Mouse (Mus musculus) olfactory bulb, adult 2 months (tissue): ENCODE measurements around the gene Gnb1. TPM values are rescaled to one million over a fixed set of nuclear protein-coding genes. Genes with fewer than 3 reads are reported as not detected.
"Not testable (repeated sequence)": the region's sequence is repeated elsewhere in the genome, so short reads cannot be mapped to it uniquely, and the experiment has no call there.

Experiments
- H3K27ac ChIP-seq: fragments of 200-500 bp; 2 replicates; pipeline ENCODE4 v1.5.1; 2012; ENCODE audit warnings: low read depth, low read length; ENCODE audit not compliant: insufficient read depth
- H3K4me1 ChIP-seq: fragments of 200-500 bp; 2 replicates; pipeline ENCODE4 v1.6.1; 2012; ENCODE audit warnings: low read length; ENCODE audit not compliant: control insufficient read depth, insufficient read depth
- H3K4me3 ChIP-seq: fragments of 200-500 bp; 2 replicates; pipeline ENCODE4 v1.5.1; 2012; ENCODE audit warnings: mild to moderate bottlenecking, low read depth, low read length, moderate library complexity; ENCODE audit not compliant: insufficient read depth
- CTCF ChIP-seq: fragments of 200-500 bp; IDR thresholded peaks from 2 replicates; pipeline ENCODE4 v1.5.1; 2012; ENCODE audit warnings: low read depth, mild to moderate bottlenecking, low read length, moderate library complexity; ENCODE audit not compliant: insufficient read depth
- POLR2A ChIP-seq: fragments of 200-500 bp; IDR thresholded peaks from 2 replicates; pipeline ENCODE4 v1.6.1; 2012; ENCODE audit warnings: mild to moderate bottlenecking, low read depth, low read length, moderate library complexity; ENCODE audit not compliant: insufficient read depth
- WGBS: fragments of 180-500 bp; shearing (Covaris S2); methylation state at CpG from one replicate; pipeline ENCODE4 v1.1.7; 2018; 5-methylcytosine and 5-hydroxymethylcytosine counted together
- polyA plus RNA-seq: library from polyadenylated mRNA; stranded (reverse); fragments of >200 nt; gene quantifications from 2 replicates; pipeline ENCODE4 v1.2.4, GENCODE M21; 2012; ENCODE audit warnings: low replicate concordance; ENCODE audit not compliant: missing spikeins, insufficient read depth, insufficient read length

The Gnb1 gene
- polyA plus RNA-seq, 1 experiment: 260 TPM

DNA sequence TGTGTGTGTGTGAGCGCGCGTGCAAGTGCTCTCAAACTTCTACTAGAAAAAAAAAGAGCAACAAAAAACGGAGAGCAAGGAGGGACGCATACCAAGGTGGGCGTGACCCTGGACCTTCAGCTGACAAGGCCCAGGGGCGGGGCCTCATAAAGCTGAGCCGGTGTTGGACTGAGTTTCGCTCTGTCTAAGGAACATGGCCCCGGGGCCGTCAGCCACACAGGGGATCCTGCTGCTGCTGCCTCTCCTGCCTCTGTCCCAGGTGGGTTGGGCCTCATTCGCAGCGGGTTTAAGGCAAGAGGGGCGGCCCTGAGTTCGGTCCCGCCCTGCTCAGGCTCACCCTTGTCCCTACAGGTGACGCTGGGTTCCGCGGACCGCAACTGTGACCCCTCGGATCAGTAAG is 22.2 kb upstream of the Gnb1 start, which contains the start of gene Tmem52:
Tmem52 (plus strand) TSS at position 163 of the 400 bp plus-strand sequence.
- WGBS: 15% methylated on average over 21 of the region's 21 CpGs
- no peak within 1 kb of the TSS for H3K27ac ChIP-seq
- no peak within 1 kb of the TSS for H3K4me3 ChIP-seq

DNA sequence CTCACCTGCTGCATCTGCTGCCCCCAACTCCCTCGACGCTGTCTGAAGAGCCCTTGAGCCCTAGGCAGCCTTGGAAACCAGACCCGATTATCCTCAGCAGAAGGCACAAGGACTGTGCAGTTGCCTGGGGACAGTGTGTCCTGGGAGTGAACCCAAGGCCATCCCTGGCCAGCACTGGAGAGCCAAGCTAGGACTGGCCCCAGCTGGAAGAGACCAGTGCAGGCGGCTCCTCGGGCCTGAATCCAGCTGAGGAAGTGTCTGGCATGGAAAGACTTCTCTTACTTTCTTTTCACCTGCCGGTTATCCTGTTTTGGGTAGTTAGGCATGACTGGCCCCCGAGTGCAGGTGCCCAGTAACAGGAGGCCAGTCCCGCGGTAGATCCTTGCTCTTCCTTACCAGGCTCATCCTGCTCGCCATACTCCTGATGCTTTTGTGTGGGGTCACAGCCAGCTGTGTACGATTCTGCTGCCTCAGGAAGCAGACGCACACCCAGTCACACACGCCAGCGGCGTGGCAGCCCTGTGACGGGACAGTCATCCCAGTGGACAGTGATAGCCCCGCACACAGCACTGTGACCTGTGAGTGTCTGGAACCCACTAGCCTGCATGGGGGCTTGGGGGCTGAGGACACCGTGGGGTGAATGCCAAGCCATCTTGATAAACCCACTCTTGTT is 21.4 kb upstream of the Gnb1 start:
- 78% methylated on average over 18 of the region's 18 CpGs for WGBS
- Histone ChIP-seq H3K4me3 (no peak overlapping the region), H3K4me1 (peaks cover 8% of the 10 kb centered on the region), H3K27ac (no peak overlapping the region)
- TF ChIP-seq CTCF (no peak), POLR2A (no peak)

More for the DNA sequence above, 22.2 kb upstream of the Gnb1 start, which contains the start of gene Tmem52:
- H3K4me1 ChIP-seq: peaks cover 8% of the 10 kb centered on the region
- TF ChIP-seq CTCF (no peak), POLR2A (no peak)

DNA sequence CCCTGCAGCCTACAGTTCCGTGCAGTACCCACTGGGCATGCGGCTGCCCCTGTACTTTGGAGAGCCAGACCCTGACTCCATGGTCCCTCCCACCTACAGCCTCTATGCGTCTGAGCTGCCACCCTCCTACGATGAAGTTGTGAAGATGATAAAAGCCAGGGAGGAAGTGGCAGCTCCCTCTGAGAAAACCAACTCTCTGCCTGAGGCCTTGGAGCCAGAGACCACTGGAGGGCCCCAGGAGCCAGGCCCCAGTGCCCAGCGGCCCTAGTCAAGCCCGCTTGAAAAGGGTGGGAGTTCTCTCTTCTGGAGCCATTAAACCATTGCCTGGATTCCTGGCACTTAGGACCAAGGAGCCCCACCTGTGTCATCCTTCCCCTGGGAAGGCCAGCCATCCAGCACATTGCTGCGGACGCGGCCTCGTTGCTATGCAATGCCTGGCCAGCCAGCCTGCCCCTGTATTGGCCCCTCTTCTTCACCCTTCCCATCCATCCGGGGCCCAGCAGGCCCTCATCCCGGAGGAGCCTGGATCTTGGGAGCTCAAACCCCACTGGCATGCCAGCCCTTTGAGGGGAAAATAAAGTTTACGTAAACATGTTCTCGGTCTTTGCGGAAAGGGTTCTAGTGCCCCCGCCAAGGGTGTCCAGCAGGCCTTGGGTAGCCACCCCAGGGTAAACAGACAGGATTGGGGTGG is 20.8 kb upstream of the Gnb1 start:
- H3K27ac ChIP-seq: no peak overlapping the region
- peaks cover 8% of the 10 kb centered on the region for H3K4me1 ChIP-seq
- no peak overlapping the region for H3K4me3 ChIP-seq
- WGBS: 87% methylated on average over 16 of the region's 16 CpGs
- TF ChIP-seq POLR2A: no peak
- TF ChIP-seq CTCF: no peak

DNA sequence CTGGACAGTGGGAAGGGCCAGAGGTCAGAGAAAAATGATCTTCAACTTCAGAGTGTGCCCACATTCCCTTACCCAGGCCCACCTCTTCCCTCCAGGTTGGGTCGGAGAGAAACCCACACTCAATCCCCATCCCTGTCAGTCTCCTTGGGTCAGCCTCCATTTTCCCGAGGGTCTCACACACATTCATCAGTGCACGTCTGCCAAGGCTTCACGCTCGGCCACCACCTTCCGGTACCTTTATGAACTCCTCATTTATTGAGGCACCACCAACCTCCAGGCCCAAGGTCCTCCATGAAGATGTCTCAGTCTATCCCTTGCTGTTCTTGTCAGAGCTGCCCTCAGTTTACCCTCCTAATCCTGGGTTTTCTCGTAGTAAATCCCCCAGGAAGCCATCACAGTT is 20.2 kb upstream of the Gnb1 start:
- H3K4me1 ChIP-seq: peaks cover 8% of the 10 kb centered on the region
- WGBS: 90% methylated on average over 7 of the region's 7 CpGs
- H3K27ac ChIP-seq: no peak overlapping the region
- no peak overlapping the region for H3K4me3 ChIP-seq
- TF ChIP-seq POLR2A (no peak), CTCF (no peak)

DNA sequence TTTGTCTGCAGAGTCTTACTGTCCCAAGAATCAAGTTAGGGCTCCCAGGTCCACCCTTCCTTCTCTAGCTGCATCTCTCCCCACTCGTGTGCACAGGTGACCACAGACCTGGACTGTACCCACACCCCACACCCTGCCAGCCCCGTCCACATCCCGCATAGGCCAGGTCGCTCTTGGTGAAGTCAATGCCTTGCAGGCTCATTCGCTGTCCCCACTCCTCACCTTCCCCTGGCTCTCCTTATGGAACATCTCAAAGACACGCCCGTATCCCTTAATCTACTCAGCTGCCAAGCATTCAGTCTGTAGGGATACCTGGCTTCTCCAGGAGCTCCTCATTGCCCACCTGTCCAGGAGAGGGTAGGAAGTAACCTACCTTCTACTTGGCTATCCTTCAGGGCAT is 19.8 kb upstream of the Gnb1 start:
- TF ChIP-seq CTCF: no peak
- TF ChIP-seq POLR2A: no peak
- Histone ChIP-seq H3K27ac (no peak overlapping the region), H3K4me3 (no peak overlapping the region), H3K4me1 (peaks cover 8% of the 10 kb centered on the region)
- WGBS: 91% methylated on average over 7 of the region's 7 CpGs

DNA sequence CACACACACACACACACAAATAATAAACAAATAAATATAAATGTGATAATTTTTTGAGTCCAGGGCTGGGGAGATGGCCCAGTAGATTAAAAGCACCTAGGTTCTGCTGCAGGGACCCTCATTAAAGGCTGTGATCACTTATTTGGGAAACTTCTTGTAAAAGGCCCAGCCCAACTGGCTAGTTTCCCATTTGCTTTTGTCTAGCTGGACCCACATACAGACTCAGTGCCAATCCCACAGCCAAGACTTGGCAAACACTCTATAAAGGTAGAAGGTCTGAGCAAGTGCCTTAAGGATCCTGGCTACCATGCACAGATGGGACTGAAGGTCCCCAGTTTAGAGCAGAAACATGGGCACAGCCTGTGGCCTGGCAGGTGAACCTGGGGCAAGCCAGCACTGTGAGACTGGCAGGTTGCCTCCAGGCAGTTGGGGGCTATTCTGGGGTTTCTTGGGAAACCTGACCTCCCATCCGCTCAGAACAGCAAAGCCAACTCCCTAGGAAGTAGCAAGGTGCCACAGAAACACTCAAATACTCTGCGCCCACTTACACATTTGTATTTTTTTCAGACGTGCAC is 18.4 kb upstream of the Gnb1 start:
- H3K4me3 ChIP-seq: no peak overlapping the region
- TF ChIP-seq POLR2A (no peak), CTCF (no peak)
- peaks cover 8% of the 10 kb centered on the region for H3K4me1 ChIP-seq
- 62% methylated on average over 3 of the region's 3 CpGs for WGBS
- H3K27ac ChIP-seq: no peak overlapping the region

DNA sequence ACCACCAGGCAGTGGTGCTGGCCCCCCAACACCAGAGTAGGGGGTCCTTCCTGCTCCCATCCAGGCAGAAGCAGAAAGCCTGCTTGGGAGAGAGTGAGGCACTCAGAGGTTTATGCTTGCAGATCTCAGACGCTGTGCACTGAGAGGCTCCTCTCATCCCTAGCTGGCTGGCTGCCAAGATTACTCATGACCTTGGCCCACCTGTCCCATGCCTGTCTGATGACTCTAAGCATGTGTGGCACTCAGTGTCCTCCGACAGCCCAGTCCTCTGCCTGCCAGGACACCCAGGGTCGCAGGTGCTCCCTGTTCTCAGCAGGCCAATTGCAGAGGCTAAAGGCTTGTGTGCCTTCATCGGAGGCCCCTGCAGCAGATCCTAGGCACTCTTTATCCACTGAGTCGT is 17.8 kb upstream of the Gnb1 start:
- H3K27ac ChIP-seq: no peak overlapping the region
- no peak overlapping the region for H3K4me3 ChIP-seq
- H3K4me1 ChIP-seq: peaks cover 8% of the 10 kb centered on the region
- WGBS: 62% methylated on average over 5 of the region's 5 CpGs
- TF ChIP-seq CTCF: no peak
- no peak for TF ChIP-seq POLR2A

DNA sequence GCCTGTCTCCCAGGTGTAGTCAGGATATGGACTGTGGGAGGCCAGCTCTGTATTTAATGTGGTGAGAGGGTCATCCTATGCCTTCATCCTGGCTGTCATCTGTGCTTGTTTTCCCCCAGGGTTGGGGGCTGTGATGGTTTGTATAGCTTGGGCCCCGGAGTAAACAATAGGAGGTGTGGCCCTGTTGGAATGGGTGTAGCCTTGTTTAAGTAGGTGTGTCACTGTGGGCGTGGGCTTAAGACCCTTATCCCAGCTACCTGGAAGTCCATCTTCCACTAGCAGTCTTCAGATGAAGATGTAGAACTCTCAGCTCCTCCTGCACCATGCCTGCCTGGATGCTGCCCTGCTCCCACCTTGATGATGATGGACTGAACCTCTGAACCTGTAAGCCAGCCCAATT is 17.4 kb upstream of the Gnb1 start:
- not testable (repeated sequence) for H3K4me3 ChIP-seq, H3K27ac ChIP-seq, H3K4me1 ChIP-seq
- 56% methylated on average over 2 of the region's 2 CpGs for WGBS

DNA sequence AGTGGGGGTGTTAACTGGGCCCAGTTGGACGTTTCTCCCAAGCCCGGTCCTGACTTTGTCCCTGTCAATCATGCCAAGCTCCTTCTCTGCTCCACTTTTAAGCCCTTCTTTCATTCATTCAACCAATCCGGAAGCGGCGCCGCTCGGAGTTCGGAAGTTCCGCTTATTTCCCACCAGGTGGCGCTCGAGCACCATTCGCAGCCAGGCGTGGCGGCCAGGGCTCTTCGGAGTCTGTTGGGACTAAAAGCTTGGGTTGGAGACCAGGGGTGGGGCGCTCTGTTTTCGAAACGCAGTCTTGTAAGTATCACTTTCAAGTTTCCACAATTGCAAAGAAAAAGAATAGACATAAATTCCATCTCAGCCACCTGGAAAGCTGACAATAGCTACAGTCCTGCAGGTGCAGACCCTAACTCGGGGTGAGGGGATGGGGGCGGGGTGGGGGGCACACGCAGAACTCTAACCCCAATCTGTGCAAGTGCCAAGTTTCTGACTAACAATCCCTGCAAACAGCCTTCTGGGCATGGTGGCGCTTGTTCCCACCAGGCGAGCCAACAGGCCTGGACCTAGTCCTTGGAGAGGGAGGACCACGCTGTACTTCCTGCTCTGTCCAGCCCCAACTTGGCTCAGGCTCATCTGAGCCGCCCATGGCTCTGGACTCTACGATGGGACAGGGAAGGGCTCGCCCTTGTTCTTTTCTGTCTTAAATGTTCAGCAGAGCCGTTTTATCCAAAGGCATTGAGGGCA is 9.6 kb upstream of the Gnb1 start:
- WGBS: 12% methylated on average over 28 of the region's 28 CpGs
- TF ChIP-seq CTCF (peak; percentile 98), POLR2A (no peak)
- H3K27ac ChIP-seq: no peak overlapping the region
- H3K4me3 ChIP-seq: no peak overlapping the region
- no peaks in the 10 kb centered on the region for H3K4me1 ChIP-seq
